Mouse (Mus musculus) adrenal gland, postnatal 36 days (tissue): Measurements from ENCODE around the gene Rasgrp2. TPM values are rescaled to one million over a fixed set of nuclear protein-coding genes. Genes with fewer than 3 reads are reported as not detected.
A peak's percentile ranks its signal among the peaks of the same experiment; 100 is the strongest.

Source experiments
- DNase-seq, 2 experiments: peaks; one replicate each; pipeline ENCODE4 v3.0.0; 2021; ENCODE audit warnings: mixed read lengths in 1 of 2
- long read RNA-seq, 2 experiments: library from polyadenylated mRNA; stranded (forward); transcript quantifications; one replicate each; pipeline ENCODE4 v2.0.0; 2021; ENCODE audit warnings: borderline sequencing depth in 2 of 2
- total RNA-seq, 2 experiments: library from RNA; stranded (reverse); gene quantifications; 2 replicates each; pipeline ENCODE4 v1.2.3; 2021

The Rasgrp2 gene
- total RNA-seq, result 10 to 100 TPM; 28.7 to 34.4 TPM
- long read RNA-seq, experiment 1, partial matches to known transcripts, result 7 of 18 reads
- long read RNA-seq, experiment 1, other reads (novel, unspliced or antisense), result 11 of 18 reads
- long read RNA-seq, experiment 2, partial matches to known transcripts, result 1 of 11 reads
- long read RNA-seq, experiment 2, other reads (novel, unspliced or antisense), result 7 of 11 reads

- DNase-seq, result peak; percentile 67 to 76
Observed at GRCm38 (mm10) chr19:6399285-6400095, at the start of gene Rasgrp2. TSS of gene Rasgrp2 (plus strand) at chr19:6399340.

- DNase-seq, result no peak
Observed at GRCm38 (mm10) chr19:6351431-6352106, 47.6 kb upstream of the Rasgrp2 start.

- DNase-seq, result no peak
Observed at GRCm38 (mm10) chr19:6352107-6352505, 47.0 kb upstream of the Rasgrp2 start.

GRCm38 (mm10) chr19:6354030-6354429 lies 45.1 kb upstream of the Rasgrp2 start:
- DNase-seq, result no peak

- no peak for DNase-seq
Observed at GRCm38 (mm10) chr19:6361291-6361690, 37.8 kb upstream of the Rasgrp2 start.

GRCm38 (mm10) chr19:6363091-6363410 lies 36.1 kb upstream of the Rasgrp2 start:
- DNase-seq, result no peak

- peak; percentile 100 for DNase-seq
Observed at GRCm38 (mm10) chr19:6363411-6364240, 35.5 kb upstream of the Rasgrp2 start, which contains the start of gene Sf1. TSS of gene Sf1 (plus strand) at chr19:6363690.

GRCm38 (mm10) chr19:6364317-6364725 lies 34.8 kb upstream of the Rasgrp2 start:
- DNase-seq, result peak; percentile 94 to 95

GRCm38 (mm10) chr19:6364842-6365241 lies 34.3 kb upstream of the Rasgrp2 start:
- DNase-seq, result no peak

- DNase-seq, result no peak
Observed at GRCm38 (mm10) chr19:6370175-6370574, 29.0 kb upstream of the Rasgrp2 start.

- DNase-seq, result no peak
Observed at GRCm38 (mm10) chr19:6372433-6372832, 26.7 kb upstream of the Rasgrp2 start.

- peak; percentile 88 to 92 for DNase-seq
Observed at GRCm38 (mm10) chr19:6373539-6374400, 25.4 kb upstream of the Rasgrp2 start.

- DNase-seq, result no peak
Observed at GRCm38 (mm10) chr19:6374571-6374970, 24.6 kb upstream of the Rasgrp2 start.

GRCm38 (mm10) chr19:6375423-6376254 lies 23.5 kb upstream of the Rasgrp2 start:
- DNase-seq, result peak in 1 of 2 experiments; percentile 32

GRCm38 (mm10) chr19:6376255-6376564 lies 22.9 kb upstream of the Rasgrp2 start:
- peak; percentile 64 to 79 for DNase-seq

GRCm38 (mm10) chr19:6376643-6377042 lies 22.5 kb upstream of the Rasgrp2 start:
- no peak for DNase-seq

- no peak for DNase-seq
Observed at GRCm38 (mm10) chr19:6377327-6378040, 21.7 kb upstream of the Rasgrp2 start.

GRCm38 (mm10) chr19:6380411-6381166 lies 18.6 kb upstream of the Rasgrp2 start:
- no peak for DNase-seq

- peak; percentile 18 to 35 for DNase-seq
Observed at GRCm38 (mm10) chr19:6381238-6381637, 17.9 kb upstream of the Rasgrp2 start.
